Comparison of ENCODE assay signal across 26 mouse cellular contexts in genomic region chr15:95185419-95185818, GRCm38 (mm10).
DNase-seq lines count a peak whose midpoint lies in the region; ATAC-seq and TF ChIP-seq lines count a peak whose summit lies in the region.
"Had no signal": no experiment of that assay in that cellular context is flagged by ENCODE, and none has a peak within 500 bp of the region (broad histone marks: within the 10 kb centered on the region; RNA-seq: fewer than 3 reads in every experiment).

No protein-coding gene starts in this region.

- peak; percentile 33 to 60 for DNase-seq in cerebellum, postnatal 14 days
- DNase-seq in cerebellum, postnatal 4 days (ENCODE audit: low spot score in 2 of 2) = no peak
- DNase-seq in layer of hippocampus, adult 9-11 months = peak; percentile 22
- DNase-seq in layer of hippocampus, postnatal 36 days = no peak
- peak; percentile 47 for DNase-seq in brain, embryonic 14.5 days (ENCODE audit: low read depth)
- peak; percentile 17 for DNase-seq in forebrain, postnatal 0 days
- DNase-seq in spleen, adult 12 weeks (ENCODE audit: low spot score) = no peak
- DNase-seq: adrenal gland, adult 8-10 months; gastrocnemius, postnatal 25 days; heart, adult 18-20 months; heart, postnatal 14 days; kidney, adult 9 months; kidney, postnatal 25 days; lung, embryonic 14.5 days; thymus, adult 18-20 months had no signal

- H3K4me3 ChIP-seq in forebrain, postnatal 0 days (ENCODE audit: low read depth, low read length) = no peak overlapping the region
- H3K4me3 ChIP-seq: embryonic facial prominence, embryonic 15.5 days; heart, embryonic 13.5 days; limb, embryonic 13.5 days; midbrain, embryonic 12.5 days; neural tube, embryonic 15.5 days; stomach, embryonic 15.5 days had no signal

- WGBS in forebrain, postnatal 0 days = 47% methylated on average over 9 of the region's 9 CpGs

- ATAC-seq in forebrain, postnatal 0 days = 0 out of 2 replicates have a peak, but pooled peaks have one; percentile 41
- ATAC-seq in CD4-positive, CD25-positive, alpha-beta regulatory T cell, adult 4 months = no peak
- ATAC-seq: hindbrain, postnatal 0 days; intestine, embryonic 16.5 days; Patski had no signal

- no peak for TF ChIP-seq POLR2A in brain, embryonic 14.5 days (IDR thresholded peaks at IDR 0.05; ENCODE audit: borderline replicate concordance, extremely low read depth, insufficient read depth, insufficient read length, poor library complexity, severe bottlenecking)

- H3K4me2 ChIP-seq in forebrain, postnatal 0 days (ENCODE audit: low read depth) = no peak overlapping the region
- H3K4me2 ChIP-seq: embryonic facial prominence, embryonic 15.5 days; heart, embryonic 13.5 days; limb, embryonic 13.5 days; lung, embryonic 14.5 days; midbrain, embryonic 12.5 days; stomach, embryonic 15.5 days had no signal

- H3K4me1 ChIP-seq in forebrain, postnatal 0 days (ENCODE audit: insufficient read depth) = peaks cover 11% of the 10 kb centered on the region; the same call in 1 of the 2 replicates
- H3K4me1 ChIP-seq: embryonic facial prominence, embryonic 15.5 days; heart, embryonic 13.5 days; limb, embryonic 13.5 days; stomach, embryonic 15.5 days had no signal

- H3K9me3 ChIP-seq in forebrain, postnatal 0 days (ENCODE audit: low read length) = no peaks in the 10 kb centered on the region
- H3K9me3 ChIP-seq: embryonic facial prominence, embryonic 15.5 days; heart, embryonic 13.5 days; limb, embryonic 13.5 days; midbrain, embryonic 12.5 days; neural tube, embryonic 15.5 days; stomach, embryonic 15.5 days had no signal

- TF ChIP-seq CTCF in brain, embryonic 14.5 days (IDR thresholded peaks at IDR 0.05; ENCODE audit: borderline replicate concordance, extremely low read depth, insufficient read depth, insufficient read length) = no peak
- TF ChIP-seq CTCF in forebrain, postnatal 0 days (IDR thresholded peaks at IDR 0.05; ENCODE audit: low read depth) = no peak

- H3K27ac ChIP-seq in forebrain, postnatal 0 days (ENCODE audit: low read depth, low read length) = no peak overlapping the region
- H3K27ac ChIP-seq: embryonic facial prominence, embryonic 15.5 days; heart, embryonic 13.5 days; hindbrain, postnatal 0 days; limb, embryonic 13.5 days; liver, embryonic 14.5 days; midbrain, embryonic 12.5 days; neural tube, embryonic 15.5 days; stomach, embryonic 15.5 days had no signal

- no peak overlapping the region for H3K9ac ChIP-seq in forebrain, postnatal 0 days
- H3K9ac ChIP-seq: embryonic facial prominence, embryonic 15.5 days; heart, embryonic 13.5 days; limb, embryonic 13.5 days; liver, embryonic 14.5 days; lung, embryonic 14.5 days; midbrain, embryonic 12.5 days; neural tube, embryonic 15.5 days; stomach, embryonic 15.5 days had no signal

- H3K36me3 ChIP-seq in forebrain, postnatal 0 days (ENCODE audit: insufficient read depth) = no peaks in the 10 kb centered on the region
- H3K36me3 ChIP-seq: embryonic facial prominence, embryonic 15.5 days; heart, embryonic 13.5 days; limb, embryonic 13.5 days; midbrain, embryonic 12.5 days; neural tube, embryonic 15.5 days; stomach, embryonic 15.5 days had no signal

- no peaks in the 10 kb centered on the region for H3K27me3 ChIP-seq in forebrain, postnatal 0 days (ENCODE audit: insufficient read depth, low read length)
- H3K27me3 ChIP-seq: embryonic facial prominence, embryonic 15.5 days; midbrain, embryonic 12.5 days; neural tube, embryonic 15.5 days; Patski; stomach, embryonic 15.5 days had no signal

Comparison
In these comparisons a context has a peak if more than half of its experiments do, and no peak if none do; other contexts are left out.
1. DNase-seq: peak in cerebellum, postnatal 14 days (2 of 2), layer of hippocampus, adult 9-11 months (single experiment), brain, embryonic 14.5 days (single experiment) and forebrain, postnatal 0 days (single experiment); none in cerebellum, postnatal 4 days (0 of 2), layer of hippocampus, postnatal 36 days (0 of 2) and spleen, adult 12 weeks (single experiment).